Mouse (Mus musculus) lung, postnatal 36 days (tissue): ENCODE measurements around the gene Tmem38a.

Experiments
- DNase-seq: peaks from one replicate; pipeline ENCODE4 v3.0.0; 2022; ENCODE audit warnings: mixed read lengths

The Tmem38a gene

DNA sequence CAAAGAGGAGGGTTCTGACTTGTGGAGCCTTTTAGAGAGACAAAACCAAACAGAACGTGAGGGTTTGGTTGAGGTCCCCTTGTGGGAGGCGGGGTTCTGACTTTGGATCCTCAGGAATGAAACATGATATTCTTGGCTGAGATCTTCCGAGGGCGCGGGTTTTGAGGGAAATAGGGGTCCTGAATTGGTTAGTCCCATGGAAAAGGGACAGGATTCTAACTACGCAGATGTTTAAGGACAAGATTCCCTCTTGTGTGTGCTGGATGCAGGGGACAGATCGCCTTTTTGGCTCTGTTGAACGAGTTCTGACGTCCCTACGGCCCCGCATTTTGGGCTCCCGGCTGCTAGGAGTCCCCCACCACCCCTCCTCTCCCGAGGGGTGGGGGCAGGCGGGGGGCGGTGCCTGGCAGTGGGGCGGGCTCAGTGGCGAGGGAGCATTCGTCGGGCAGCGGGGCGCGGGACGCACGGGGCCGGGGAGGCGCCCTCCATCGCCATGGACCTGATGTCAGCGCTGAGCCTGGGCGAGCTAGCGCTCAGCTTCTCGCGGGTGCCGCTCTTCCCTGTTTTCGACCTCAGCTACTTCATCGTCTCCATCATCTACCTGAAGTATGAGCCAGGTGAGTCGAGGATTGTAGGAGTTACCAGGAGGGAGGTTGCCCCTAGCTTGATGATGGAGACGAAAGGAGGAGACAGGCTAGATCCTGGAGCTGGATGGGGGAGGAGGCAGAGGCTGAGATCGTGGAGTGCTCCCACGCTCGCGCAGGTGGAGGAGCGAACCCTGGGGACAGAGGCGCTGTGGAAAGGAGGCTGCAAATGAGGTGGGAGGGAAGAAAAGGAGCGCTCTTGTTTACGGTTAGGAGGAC lies at the start of gene Tmem38a:
Tmem38a (plus strand) TSS at position 445 of the 863 bp plus-strand sequence.
- DNase-seq = peak; percentile 79

DNA sequence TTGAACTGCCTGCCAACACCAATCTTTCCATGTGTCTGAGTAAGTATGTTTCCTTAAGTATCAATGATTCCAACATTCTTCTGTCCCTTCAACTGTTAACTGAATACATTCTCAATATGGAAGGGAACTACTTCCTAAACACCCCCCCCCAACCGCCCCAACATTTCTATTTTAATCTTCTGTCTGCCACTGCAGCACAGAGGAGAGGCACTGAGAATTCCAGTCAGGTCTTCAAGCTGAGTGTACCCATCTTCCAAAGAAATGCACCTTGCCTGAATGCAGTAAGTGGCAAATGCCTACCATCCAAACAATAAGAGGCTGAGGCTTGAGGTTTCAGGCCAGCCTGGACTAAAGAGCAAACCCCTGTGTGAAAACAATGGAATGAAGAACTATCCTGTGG lies 39.8 kb upstream of the Tmem38a start:
- no peak for DNase-seq

DNA sequence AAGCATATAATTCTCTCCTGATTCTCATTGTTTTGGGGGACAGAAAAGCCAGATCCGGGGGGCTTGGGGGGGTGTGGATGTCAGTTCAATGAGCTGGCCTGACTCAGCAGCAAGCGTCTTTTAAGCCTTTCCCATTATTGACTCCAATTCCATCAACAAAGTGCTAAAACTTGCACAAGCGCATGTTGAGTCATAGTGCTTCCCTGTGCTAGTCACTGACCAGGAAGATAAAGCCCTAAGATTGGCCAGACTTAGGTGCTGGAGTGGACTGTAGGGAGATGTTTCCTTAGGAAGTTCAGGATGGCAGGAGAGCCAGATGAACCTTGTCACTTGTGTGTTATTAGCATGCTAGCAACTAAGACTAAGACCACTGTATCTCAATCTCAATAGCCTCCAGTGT lies 37.0 kb upstream of the Tmem38a start:
- DNase-seq = no peak

DNA sequence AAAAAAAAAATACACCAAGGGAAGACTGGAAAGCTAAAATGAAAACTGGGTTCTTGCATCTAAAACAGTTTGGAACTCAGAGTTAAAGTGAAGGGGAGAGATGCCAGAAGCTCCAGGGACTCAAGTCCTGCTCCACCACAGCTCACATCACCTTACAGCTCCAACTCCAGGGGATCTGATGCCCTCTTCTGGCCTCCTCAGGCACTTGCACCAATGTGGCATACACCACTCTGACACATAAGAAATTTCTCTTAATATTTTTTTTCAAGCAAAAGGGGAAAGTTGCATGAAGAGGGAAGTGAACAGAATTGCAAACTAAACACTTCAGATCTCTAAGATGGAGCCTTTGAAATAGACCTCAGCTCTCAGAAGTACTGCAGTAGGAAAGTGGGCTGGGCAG lies 32.6 kb upstream of the Tmem38a start:
- DNase-seq = no peak

DNA sequence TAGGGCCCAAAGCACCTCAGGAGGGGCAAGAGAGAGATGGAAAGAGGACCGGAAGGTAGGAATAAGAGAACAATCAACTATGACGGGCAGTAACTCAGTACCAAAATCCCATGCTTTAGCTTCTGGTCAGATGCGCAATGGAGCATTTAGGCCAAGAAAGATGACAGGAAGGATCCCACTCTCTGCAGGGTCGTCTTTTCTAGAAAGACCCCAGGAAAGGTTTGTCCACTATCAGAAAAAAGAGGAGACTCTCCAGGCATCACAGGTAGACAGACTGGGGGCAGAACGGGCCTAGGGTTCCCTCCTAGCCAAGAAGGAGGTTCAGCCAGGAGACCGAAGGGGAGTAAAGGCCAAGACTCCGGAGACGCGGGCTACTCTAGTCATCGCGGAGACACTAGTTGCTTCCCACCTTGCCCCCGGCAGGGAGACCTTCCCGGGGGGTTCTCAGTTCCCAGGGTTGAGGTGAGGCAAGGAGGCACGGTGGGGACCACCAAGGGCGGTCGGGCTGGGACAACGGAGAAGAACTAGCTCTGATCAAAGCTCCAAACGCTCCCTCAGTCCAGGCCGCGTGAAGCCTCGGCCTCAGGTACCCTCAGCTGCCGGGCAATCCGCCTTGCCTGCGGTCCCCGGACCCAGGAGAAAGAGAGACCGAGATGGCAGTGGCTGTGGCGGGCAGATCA lies 24.6 kb upstream of the Tmem38a start:
- DNase-seq = no peak

DNA sequence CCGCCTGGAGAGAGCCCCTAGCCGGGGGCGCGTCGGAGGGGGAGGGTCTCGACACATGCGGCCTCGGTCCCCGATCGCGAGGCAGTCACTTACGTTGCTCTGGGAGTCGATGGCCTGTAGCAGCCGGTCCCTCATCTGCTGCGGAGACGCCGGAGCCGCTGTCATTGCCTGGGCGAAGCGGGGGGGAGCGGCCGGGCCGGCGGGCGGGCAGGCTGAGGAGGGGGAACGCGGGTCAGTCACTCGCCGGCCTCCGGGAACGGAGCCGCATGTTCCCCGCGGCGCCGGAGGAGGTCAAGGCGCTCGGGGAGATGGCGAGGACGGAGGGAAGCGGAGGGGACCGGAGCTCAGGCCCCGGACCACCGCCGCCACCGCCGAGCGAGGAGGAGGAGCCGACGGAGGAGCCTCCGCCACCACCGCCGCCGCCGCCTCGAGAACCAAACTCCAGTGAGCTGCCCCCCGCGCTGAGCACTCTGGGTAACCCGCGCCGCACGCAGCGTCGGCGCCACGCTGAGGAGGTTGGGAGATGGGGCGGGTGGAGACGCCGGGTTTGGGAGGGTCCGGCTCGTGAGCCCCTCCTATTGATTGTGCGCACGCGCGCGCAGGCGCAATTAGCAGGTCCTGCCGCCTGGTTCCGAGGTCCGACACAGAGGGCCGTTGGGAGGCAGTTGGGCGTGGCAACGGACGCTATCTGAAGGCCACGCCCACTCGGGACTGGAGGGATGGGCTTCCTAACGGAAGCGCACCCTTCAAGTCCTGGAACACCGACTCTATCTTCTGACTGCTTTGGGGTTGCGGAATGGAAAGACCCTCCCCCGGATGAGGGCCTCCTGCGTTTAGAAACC lies 23.8 kb upstream of the Tmem38a start, which contains the start of gene Med26:
Med26 (minus strand) TSS at position 469 of the 842 bp plus-strand sequence.
- DNase-seq = peak; percentile 98

DNA sequence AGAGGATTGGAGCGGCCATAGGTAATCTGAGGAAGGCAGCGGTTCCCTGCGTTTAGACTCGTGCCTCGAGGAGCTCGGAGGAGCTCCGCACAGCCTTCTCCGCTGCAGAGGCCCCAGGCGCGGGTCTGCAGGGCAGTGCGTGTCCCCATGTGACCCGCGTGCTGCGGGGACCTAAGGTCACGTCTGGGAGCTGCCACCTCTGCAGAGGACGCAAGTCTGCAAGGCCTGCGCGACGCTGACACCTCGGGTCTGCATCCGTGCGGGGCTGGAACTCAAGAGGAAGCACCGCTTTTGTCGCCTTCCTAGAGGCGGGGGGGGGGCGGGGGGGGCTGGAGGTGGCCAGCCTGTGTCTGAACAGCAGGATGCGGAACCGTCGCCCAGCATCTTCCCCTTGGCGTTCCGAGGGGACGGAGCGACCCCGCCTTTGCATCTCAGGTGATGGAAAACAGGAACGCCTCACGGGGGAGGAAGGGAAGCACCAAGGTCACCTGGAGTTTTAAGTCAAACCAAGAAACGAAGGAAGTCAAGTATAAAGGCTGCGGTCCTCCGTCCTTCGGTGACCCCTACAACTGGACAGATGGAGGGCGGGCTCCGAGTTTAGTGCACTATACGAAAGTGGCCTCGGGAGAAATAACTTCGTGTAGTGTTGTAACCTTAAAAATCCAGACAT lies 23.1 kb upstream of the Tmem38a start:
- peak; percentile 28 for DNase-seq

DNA sequence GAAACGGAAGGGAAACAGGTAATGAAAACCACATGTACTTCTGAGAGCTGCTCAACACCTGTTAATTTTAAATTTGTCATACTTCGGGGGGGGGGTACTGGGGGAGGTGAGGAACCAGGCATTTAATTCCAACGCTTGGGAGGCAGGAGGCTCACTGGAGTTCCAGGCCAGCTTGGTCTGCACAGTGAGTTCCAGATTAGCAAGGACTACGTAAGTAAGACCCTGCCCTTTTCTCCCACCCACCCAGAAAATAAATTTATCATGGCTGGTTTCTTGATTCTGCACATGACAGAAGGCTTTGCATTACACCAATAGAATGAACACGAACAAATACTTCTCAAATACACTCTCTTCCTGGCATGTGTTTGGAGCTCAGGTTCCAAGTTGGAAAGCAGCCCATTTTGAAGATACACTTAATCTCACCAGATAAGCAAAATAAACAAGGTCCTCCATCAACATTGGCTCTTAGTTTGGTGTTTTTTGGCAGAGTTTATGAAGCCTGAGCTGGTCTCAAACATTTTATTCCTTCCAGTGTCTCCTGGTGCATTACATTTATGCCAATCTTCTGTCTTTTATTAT lies 22.5 kb upstream of the Tmem38a start:
- peak; percentile 87 for DNase-seq

DNA sequence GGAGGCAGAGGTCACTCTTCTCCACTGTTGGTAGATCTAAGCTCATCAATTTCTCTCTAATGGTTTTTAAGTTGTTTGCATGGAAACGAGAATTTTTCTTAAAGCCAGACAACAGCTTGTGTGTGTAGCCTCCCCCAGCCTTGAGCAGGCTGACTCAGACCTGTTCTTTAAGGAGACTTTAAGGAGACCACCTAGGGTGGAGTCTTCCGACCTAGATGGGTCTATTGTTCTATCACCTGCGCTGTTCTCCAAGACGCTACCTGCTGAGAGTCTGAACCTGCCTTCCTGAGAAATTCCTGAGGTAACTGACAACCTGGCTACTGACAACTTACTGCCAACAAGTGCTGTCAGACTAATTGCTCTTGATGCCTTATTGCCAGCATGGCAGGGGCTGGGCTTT lies 16.1 kb upstream of the Tmem38a start:
- DNase-seq = no peak

DNA sequence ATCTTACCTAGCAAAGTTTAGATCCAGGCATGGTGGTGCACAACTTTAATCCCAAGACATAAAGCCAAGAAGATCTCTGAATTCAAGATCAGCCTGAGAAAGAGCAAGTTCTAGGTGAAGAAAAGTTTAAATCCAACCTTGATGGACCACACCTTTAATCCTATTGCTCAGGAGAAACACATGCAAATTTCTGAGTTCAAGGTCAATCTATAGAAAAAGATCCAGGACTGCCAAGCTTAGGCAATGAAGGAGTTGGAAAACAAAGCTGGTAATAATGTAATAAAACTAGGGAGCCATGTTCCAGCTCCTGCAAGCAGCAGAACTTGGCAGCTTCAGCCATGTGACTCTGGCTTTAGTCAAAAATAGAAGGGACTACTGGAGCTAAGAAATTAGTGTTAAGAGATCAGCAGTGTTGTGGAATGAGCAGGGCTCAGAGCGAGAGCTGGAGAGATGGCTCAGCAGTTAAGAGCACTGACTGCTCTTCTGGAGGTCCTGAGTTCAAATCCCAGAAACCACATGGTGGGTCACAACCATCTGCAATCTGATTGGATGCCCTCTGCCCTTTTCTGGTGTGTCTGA lies 10.7 kb upstream of the Tmem38a start:
- no peak for DNase-seq

DNA sequence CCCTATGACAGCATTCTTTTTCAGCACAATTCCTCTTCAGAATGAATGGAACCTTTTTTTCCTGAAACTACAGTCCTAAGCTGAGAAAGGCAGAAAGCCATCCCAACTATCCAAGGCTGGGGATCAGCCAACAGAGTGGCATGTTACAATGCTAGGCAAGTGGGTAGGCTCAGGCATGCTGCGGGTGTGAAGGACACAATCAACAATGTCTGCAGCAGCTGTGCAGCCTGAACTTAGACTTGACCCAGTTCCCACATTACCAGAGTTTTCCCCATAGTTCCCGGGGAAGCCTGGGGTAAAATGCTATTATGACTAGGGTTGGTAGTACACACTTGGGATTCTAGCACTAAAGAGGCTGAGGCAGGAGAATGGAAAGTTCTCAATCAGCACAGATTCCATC lies 5.9 kb upstream of the Tmem38a start:
- DNase-seq = no peak

DNA sequence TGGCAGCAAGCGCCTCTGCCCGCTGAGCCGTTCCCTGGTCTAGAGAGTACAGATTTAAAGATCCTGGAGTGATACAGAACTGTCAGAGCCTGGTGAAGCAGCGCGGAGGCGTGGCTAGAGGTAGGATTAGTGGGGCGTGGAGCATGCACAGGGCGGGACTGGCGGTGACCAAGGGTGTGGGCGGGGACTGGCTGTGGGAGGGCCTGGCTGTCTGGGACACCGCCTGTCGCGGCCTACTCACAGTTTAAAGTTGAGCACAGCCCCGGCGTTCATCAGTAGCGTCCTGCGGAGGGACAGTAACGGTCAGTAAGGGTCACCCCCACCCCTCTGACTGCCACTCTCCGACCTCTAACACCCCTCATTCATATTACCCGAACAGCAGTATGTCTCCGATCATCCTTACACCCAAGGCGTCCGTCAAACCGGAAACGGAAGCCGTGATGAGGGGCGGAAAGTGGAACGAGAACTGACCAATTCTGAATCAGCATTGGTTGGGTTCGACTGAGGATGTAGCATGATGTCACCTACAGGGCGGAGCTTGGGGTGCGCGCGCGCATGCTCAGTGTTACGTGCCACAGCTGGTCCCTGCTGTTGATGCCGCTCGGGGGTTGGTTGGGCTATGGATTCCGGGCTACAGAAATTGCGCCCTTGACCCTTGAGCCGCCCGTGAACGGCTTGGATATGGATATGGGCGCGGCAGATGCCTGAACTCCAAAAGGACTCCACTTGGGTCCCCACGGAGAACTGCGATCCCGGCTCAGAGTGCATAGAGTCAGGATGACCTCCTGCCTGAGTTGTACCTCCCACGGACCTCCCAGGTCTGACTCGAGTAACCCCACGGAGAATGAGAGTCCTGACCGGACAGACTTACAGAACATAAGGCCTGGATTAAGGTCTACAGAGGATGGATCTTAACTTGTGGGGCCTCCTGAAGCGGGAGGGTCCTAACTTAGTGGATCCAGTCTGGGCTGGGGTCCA lies 933 bp upstream of the Tmem38a start, which contains the start of gene Smim7:
Smim7 (minus strand) TSS at position 456 of the 978 bp plus-strand sequence.
- DNase-seq = peak; percentile 99

DNA sequence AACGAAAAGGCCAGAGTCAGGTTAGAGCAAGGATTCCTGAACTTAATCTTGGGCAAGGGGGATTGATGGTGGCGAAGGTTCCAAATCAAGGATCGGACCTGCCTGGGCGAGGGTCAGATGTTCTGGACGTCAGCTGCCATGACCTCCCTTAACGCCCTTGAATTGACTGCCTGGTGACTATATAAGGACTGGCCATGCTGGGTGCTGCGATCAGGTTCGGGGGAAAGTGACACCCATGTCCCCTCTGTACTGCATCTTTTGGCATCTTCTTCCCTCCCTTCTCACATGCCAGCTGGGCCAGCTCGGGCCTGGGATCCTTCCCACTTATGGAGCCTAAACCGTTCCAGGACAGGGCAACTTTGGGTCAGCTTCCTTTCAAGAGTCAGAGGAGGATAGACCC lies 652 bp downstream of the Tmem38a start:
- no peak for DNase-seq

DNA sequence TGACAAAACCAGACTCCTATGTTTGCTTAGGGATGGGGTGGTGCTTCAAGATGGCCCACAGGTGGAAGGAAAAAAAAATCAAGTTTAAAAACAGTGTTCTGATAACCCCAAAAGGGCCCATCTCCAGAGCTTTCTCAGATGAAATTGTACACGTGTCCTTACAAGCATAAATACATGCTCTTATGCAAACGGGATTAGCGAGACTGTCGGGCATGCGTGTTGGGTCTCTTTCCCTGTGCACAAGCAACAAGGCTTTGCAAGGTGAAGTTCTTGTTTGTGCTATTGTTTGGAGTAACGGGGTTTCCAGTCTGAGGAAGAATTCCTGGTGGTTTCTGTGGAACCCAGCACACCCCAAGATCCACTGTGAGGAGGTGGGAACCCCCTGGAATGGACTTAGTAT lies 1.6 kb downstream of the Tmem38a start:
- no peak for DNase-seq

DNA sequence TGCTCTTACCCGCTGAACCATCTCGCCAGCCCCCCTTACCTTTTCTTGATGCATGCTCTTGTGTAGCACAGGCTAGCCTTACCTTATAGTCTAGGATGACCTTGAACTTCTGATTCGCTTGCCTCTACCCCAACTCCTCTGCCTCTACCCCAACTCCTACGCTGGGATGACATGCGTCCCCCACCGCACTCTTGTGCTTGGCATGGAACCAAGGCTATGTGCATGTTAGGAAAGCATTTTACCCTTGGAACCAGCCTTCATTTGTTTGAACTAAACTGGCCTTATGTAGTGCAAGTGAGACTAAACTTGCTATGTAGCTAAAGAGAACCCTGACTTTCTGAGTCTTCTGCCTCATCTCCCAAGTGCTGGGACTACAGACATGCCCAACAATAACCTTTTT lies 4.1 kb downstream of the Tmem38a start:
- no peak for DNase-seq

DNA sequence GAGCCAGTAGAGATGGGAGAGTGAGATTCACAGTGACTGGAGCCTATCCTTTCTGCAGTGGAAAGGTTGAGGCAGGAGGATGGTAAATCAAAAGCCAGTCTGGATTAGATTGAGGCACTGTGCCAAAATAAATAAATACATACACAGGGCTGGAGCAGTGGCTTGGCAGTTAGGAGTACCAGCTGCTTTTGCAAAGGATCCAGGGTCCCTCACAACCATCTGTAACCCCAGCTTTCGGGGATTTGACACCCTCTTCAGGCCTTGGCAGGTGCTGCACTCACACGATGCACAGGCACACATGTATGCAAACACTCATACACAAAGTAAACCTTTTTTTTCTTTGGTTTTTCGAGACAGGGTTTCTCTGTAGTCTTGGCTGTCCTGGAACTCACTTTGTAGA lies 5.4 kb downstream of the Tmem38a start:
- DNase-seq = no peak

DNA sequence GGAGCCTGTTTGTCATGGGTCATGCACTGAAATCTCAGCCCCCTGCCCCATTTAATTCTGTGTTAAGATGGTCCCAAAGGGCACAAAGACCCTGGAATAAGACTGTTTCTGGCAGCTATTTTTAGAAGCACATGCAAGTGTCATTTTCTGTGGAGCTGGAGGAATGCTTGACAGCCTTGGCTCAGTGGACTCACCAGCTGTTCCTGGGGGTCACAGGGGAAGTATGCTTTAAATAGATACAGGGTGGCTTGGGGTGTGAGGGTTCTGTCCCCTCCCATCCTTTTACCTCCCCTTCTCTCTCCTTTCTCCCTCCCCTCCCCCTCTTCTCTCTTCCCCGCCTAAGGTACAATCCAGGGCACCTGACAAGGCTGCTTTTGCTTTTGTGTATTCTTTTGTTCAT lies 6.1 kb downstream of the Tmem38a start:
- no peak for DNase-seq

DNA sequence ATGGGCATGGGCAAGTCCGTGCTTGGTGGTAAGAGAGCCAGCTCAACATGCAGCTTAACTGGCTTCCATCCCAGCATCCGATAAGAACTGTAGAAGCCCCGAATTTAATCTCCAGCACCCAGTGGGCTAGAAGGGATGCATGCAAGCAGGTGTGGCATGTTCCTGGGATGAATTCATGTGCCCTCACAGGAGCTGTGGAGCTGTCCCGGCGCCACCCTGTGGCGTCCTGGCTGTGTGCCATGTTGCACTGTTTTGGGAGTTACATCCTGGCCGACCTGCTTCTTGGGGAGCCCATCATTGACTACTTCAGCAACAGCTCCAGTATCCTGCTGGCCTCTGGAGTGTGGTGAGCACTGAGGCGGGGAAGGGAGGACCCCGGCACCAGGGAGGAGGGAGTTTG lies 7.5 kb downstream of the Tmem38a start:
- no peak for DNase-seq

DNA sequence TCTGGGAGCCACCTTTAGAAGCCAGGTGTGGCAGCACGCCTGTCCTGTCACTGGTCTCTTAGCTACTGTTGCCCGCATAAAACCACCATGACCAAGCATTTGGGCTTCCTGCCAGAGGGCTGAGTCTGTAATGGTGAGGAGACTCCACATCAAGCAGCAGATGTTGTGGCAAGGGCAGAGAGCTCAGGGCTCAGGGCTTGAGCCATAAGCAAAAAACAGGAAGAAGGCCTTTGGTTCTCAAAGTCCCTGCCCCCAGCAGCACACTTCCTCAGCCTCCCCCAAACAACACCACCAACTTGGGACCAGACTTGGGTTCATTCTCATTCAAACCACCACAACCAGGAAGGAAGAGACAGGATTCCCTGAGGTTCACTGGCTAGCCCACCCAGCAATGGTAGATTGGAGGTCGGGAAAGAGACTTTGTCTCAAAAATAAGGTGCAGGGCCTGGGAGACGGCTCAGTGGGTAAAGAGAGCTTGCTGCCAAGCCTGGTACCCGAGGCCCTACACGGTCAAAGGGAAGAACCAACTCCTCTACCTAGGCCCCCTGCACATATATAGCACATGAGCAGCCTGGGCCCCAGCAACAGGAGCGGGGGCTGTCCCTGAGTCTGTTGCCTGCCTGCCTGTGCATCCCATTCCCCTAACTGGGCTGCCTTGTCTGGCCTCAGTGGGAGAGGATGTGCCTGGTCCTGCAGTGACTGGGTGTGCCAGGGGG lies 11.4 kb downstream of the Tmem38a start:
- DNase-seq = peak; percentile 73

DNA sequence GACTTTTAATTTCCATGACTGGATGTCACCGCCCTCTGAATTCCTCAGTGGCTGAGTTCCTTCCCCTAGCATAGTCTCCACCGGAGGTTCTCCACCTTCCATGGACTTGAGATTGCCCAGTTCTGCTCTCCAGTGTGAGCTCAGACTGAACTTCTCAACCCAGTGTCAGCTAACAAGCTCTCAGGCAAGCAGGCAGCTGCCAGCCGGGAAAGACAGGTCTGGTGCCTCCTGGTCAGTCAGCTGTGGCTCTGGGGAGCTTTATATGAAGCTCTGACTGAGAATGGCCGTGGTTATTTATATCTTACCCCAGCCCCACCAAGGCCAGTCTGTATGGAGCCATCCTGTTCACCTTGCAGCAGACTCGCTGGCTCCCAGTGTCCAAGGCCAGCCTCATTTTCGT lies 12.5 kb downstream of the Tmem38a start:
- no peak for DNase-seq
